Mouse (Mus musculus) lung, adult 2 months (tissue): ENCODE data around the gene Tmem52b.

Source experiments
- CTCF ChIP-seq: fragments of 200-500 bp; IDR thresholded peaks from 2 replicates; pipeline ENCODE4 v1.5.1; 2011; ENCODE audit warnings: mild to moderate bottlenecking, low read length, control low read depth; ENCODE audit not compliant: insufficient read depth
- POLR2A ChIP-seq: fragments of 200-500 bp; IDR thresholded peaks from 2 replicates; pipeline ENCODE4 v1.6.1; 2011; ENCODE audit warnings: low read depth, mild to moderate bottlenecking, control low read depth, low read length, borderline replicate concordance; ENCODE audit errors: extremely low read depth

- TF ChIP-seq CTCF (no peak), POLR2A (no peak)
Measured at GRCm38 (mm10) chr6:129494924-129495323, 17.4 kb upstream of the Tmem52b start.
